Mouse (Mus musculus) ovary, adult 18-20 months (tissue): ENCODE results near the gene Zc3h10.
"Not testable (repeated sequence)": the region's sequence is repeated elsewhere in the genome, so short reads cannot be mapped to it uniquely, and the experiment has no call there.

Experiments
- DNase-seq: peaks from one replicate; pipeline ENCODE4 v3.0.0; 2022; ENCODE audit warnings: low spot score, mixed read lengths

The Zc3h10 gene

GRCm38 (mm10) chr10:128555567-128555966, 8.0 kb upstream of the Zc3h10 start:
- DNase-seq: not testable (repeated sequence)

- DNase-seq: not testable (repeated sequence)
These were observed 2.7 kb upstream of the Zc3h10 start for GRCm38 (mm10) chr10:128550144-128550823.

GRCm38 (mm10) chr10:128549682-128550057, 2.1 kb upstream of the Zc3h10 start:
- DNase-seq: not testable (repeated sequence)

GRCm38 (mm10) chr10:128548947-128549681, 1.5 kb upstream of the Zc3h10 start, which contains the start of gene Rpl41:
TSS of gene Rpl41 (minus strand) at chr10:128549305.
- peak; percentile 91 for DNase-seq

- not testable (repeated sequence) for DNase-seq
These were observed 647 bp upstream of the Zc3h10 start for GRCm38 (mm10) chr10:128548051-128548791.

GRCm38 (mm10) chr10:128546787-128547186, 787 bp downstream of the Zc3h10 start:
- DNase-seq: no peak

- DNase-seq: no peak
These were observed 1.2 kb downstream of the Zc3h10 start for GRCm38 (mm10) chr10:128546361-128546760.

- no peak for DNase-seq
These were observed 2.0 kb downstream of the Zc3h10 start for GRCm38 (mm10) chr10:128545570-128545898.

GRCm38 (mm10) chr10:128544674-128545569, 2.7 kb downstream of the Zc3h10 start:
- DNase-seq: no peak

GRCm38 (mm10) chr10:128544151-128544657, 3.4 kb downstream of the Zc3h10 start:
- DNase-seq: no peak

- DNase-seq: no peak
These were observed 4.5 kb downstream of the Zc3h10 start for GRCm38 (mm10) chr10:128543100-128543499.

GRCm38 (mm10) chr10:128538340-128538870, 9.2 kb downstream of the Zc3h10 start:
- DNase-seq: no peak

- DNase-seq: peak; percentile 75
These were observed 11.2 kb downstream of the Zc3h10 start for GRCm38 (mm10) chr10:128536266-128536940.

GRCm38 (mm10) chr10:128535624-128536265, 11.8 kb downstream of the Zc3h10 start:
- no peak for DNase-seq

GRCm38 (mm10) chr10:128535206-128535605, 12.4 kb downstream of the Zc3h10 start:
- DNase-seq: no peak

GRCm38 (mm10) chr10:128526366-128527356, 20.9 kb downstream of the Zc3h10 start:
- DNase-seq: no peak

GRCm38 (mm10) chr10:128525671-128526308, 21.8 kb downstream of the Zc3h10 start, which contains the start of gene Esyt1:
TSS of gene Esyt1 (minus strand) at chr10:128525871.
- DNase-seq: peak; percentile 98
